30 mouse cellular contexts compared by ENCODE assay signal in genomic region chr11:50942386-50942785, GRCm38 (mm10). TPM values are rescaled to one million over a fixed set of nuclear protein-coding genes. Genes with fewer than 3 reads are reported as not detected.
A peak's percentile ranks its signal among the peaks of the same experiment; 100 is the strongest.
DNase-seq lines count a peak whose midpoint lies in the region; ATAC-seq and TF ChIP-seq lines count a peak whose summit lies in the region.
"Had no signal": no experiment of that assay in that cellular context is flagged by ENCODE, and none has a peak within 500 bp of the region (broad histone marks: within the 10 kb centered on the region; RNA-seq: fewer than 3 reads in every experiment).

No protein-coding gene starts in this region.

- no peak overlapping the region for H3K27ac ChIP-seq in kidney, embryonic 15.5 days
- H3K27ac ChIP-seq in testis, adult 2 months (ENCODE audit: control insufficient read depth, insufficient read depth, low read depth, low read length), result no peak overlapping the region; the same call in 1 of the 2 replicates
- no peak overlapping the region for H3K27ac ChIP-seq in embryonic facial prominence, embryonic 10.5 days (replicated peaks)
- H3K27ac ChIP-seq: embryonic facial prominence, embryonic 12.5 days; embryonic facial prominence, embryonic 15.5 days; gastrocnemius, adult 2 months; heart, embryonic 15.5 days; hindbrain, embryonic 14.5 days; hindbrain, postnatal 0 days had no signal

- H3K36me3 ChIP-seq in kidney, embryonic 15.5 days, result no peaks in the 10 kb centered on the region
- no peaks in the 10 kb centered on the region for H3K36me3 ChIP-seq in testis, adult 2 months (ENCODE audit: control insufficient read depth, insufficient read depth, low read length)
- no peaks in the 10 kb centered on the region for H3K36me3 ChIP-seq in embryonic facial prominence, embryonic 10.5 days (replicated peaks)
- H3K36me3 ChIP-seq: embryonic facial prominence, embryonic 12.5 days; embryonic facial prominence, embryonic 15.5 days; heart, embryonic 12.5 days; heart, embryonic 15.5 days had no signal

- 65% methylated on average over 12 of the region's 12 CpGs for WGBS in kidney, embryonic 15.5 days
- 73% methylated on average over 12 of the region's 12 CpGs for WGBS in embryonic facial prominence, embryonic 10.5 days

- no peaks in the 10 kb centered on the region for H3K9me3 ChIP-seq in kidney, embryonic 15.5 days (replicated peaks)
- no peaks in the 10 kb centered on the region for H3K9me3 ChIP-seq in embryonic facial prominence, embryonic 10.5 days
- H3K9me3 ChIP-seq: embryonic facial prominence, embryonic 12.5 days; embryonic facial prominence, embryonic 15.5 days; heart, embryonic 15.5 days had no signal

- no peaks in the 10 kb centered on the region for H3K4me1 ChIP-seq in kidney, embryonic 15.5 days
- H3K4me1 ChIP-seq in testis, adult 2 months (ENCODE audit: control insufficient read depth, insufficient read depth, low read length), result peaks cover 4% of the 10 kb centered on the region
- no peaks in the 10 kb centered on the region for H3K4me1 ChIP-seq in embryonic facial prominence, embryonic 10.5 days
- H3K4me1 ChIP-seq: embryonic facial prominence, embryonic 12.5 days; embryonic facial prominence, embryonic 15.5 days; heart, embryonic 12.5 days; heart, embryonic 15.5 days had no signal

- no peaks in the 10 kb centered on the region for H3K27me3 ChIP-seq in kidney, embryonic 15.5 days
- H3K27me3 ChIP-seq in testis, adult 2 months (ENCODE audit: control insufficient read depth, insufficient read depth, low read length), result no peaks in the 10 kb centered on the region
- H3K27me3 ChIP-seq in embryonic facial prominence, embryonic 10.5 days (replicated peaks; ENCODE audit: low read depth, poor library complexity, severe bottlenecking), result 0 out of 2 replicates have a peak, but pooled peaks cover 9% of the 10 kb centered on the region
- H3K27me3 ChIP-seq: embryonic facial prominence, embryonic 12.5 days; embryonic facial prominence, embryonic 15.5 days had no signal

- H3K4me2 ChIP-seq in kidney, embryonic 15.5 days, result 0 out of 2 replicates have a peak overlapping the region, but pooled peaks have one; percentile 9
- H3K4me2 ChIP-seq: embryonic facial prominence, embryonic 12.5 days; embryonic facial prominence, embryonic 15.5 days; heart, embryonic 12.5 days; heart, embryonic 15.5 days; hindbrain, embryonic 14.5 days had no signal

- TF ChIP-seq CTCF in testis, adult 2 months (IDR thresholded peaks at IDR 0.05; ENCODE audit: control insufficient read depth, insufficient read depth, insufficient replicate concordance, low read depth, low read length), result no peak

- TF ChIP-seq POLR2A in testis, adult 2 months (IDR thresholded peaks at IDR 0.05; ENCODE audit: control insufficient read depth, low read depth, low read length), result no peak; the same call in 1 of the 2 replicates

- peak; percentile 30 to 52 for DNase-seq in cerebellum, postnatal 14 days
- DNase-seq in cerebellum, postnatal 4 days (ENCODE audit: low spot score in 2 of 2), result no peak
- DNase-seq in kidney, postnatal 4 days, result no peak
- DNase-seq in testis, postnatal 14 days (ENCODE audit: low spot score), result no peak
- DNase-seq in embryonic facial prominence, embryonic 10.5 days (ENCODE audit: low spot score), result no peak
- DNase-seq: adrenal gland, adult 2 months; adrenal gland, postnatal 14 days; B cell, adult 2 months; cerebellum, adult 11-12 months; cerebellum, adult 8-10 months; forebrain, postnatal 0 days; gastrocnemius, adult 2 months; gastrocnemius, postnatal 14 days; heart, adult 18-20 months; heart, postnatal 14 days; heart, postnatal 4 days had no signal

- H3K4me3 ChIP-seq in kidney, embryonic 15.5 days (replicated peaks), result no peak overlapping the region
- peak overlapping the region; percentile 30 for H3K4me3 ChIP-seq in testis, adult 2 months (ENCODE audit: control insufficient read depth, low read depth, low read length)
- no peak overlapping the region for H3K4me3 ChIP-seq in embryonic facial prominence, embryonic 10.5 days
- H3K4me3 ChIP-seq: embryonic facial prominence, embryonic 12.5 days; embryonic facial prominence, embryonic 15.5 days; gastrocnemius, adult 2 months; heart, embryonic 12.5 days; heart, embryonic 15.5 days had no signal

- no peak overlapping the region for H3K9ac ChIP-seq in kidney, embryonic 15.5 days
- H3K9ac ChIP-seq: embryonic facial prominence, embryonic 12.5 days; embryonic facial prominence, embryonic 15.5 days; forebrain, postnatal 0 days; heart, embryonic 12.5 days; heart, embryonic 15.5 days; hindbrain, embryonic 14.5 days had no signal

- ATAC-seq in kidney, embryonic 15.5 days (replicated peaks; ENCODE audit: low FRiP score), result no peak
- ATAC-seq: forebrain, embryonic 14.5 days; forebrain, postnatal 0 days; hindbrain, postnatal 0 days; inflammation-experienced regulatory T-cells, adult 6 months had no signal

RNA-seq across cellular contexts. Expression of gene 4933414I15Rik, which starts 1.2 kb away (rescaled TPM):
- polyA plus RNA-seq in kidney, embryonic 15.5 days (2015; fragmentation: Nextera tagmentation; extraction: Ambion mirVana), result not detected in 2 replicates
- polyA plus RNA-seq in testis, adult 2 months (2012; rRNA removed), result 76.9 and 80.1 TPM in 2 replicates
- polyA plus RNA-seq in embryonic facial prominence, embryonic 10.5 days (2016; fragmentation: Nextera tagmentation; extraction: Ambion mirVana), result not detected in 2 replicates
- polyA plus RNA-seq: adrenal gland, adult 2 months; brain, embryonic 14.5 days; embryonic facial prominence, embryonic 12.5 days; embryonic facial prominence, embryonic 15.5 days; forebrain, embryonic 11.5 days; forebrain, embryonic 14.5 days; forebrain, postnatal 0 days; frontal cortex, adult 2 months; heart, embryonic 12.5 days; heart, embryonic 15.5 days; hindbrain, embryonic 11.5 days; hindbrain, embryonic 14.5 days; hindbrain, postnatal 0 days; inflammation-experienced regulatory T-cells, adult 6 months had no signal

RNA-seq across cellular contexts. Expression of gene Zfp354b, which starts 11.0 kb away (rescaled TPM):
- polyA plus RNA-seq in kidney, embryonic 15.5 days (2015; fragmentation: Nextera tagmentation; extraction: Ambion mirVana), result 1.5 and 1.6 TPM in 2 replicates
- polyA plus RNA-seq in testis, adult 2 months (2012; rRNA removed), result 1.8 and 1.9 TPM in 2 replicates
- 0.75 and 0.79 TPM in 2 replicates for polyA plus RNA-seq in embryonic facial prominence, embryonic 10.5 days (2016; fragmentation: Nextera tagmentation; extraction: Ambion mirVana)
- polyA plus RNA-seq: inflammation-experienced regulatory T-cells, adult 6 months had no signal

RNA-seq across cellular contexts. Expression of gene Prop1, which starts 11.2 kb away (rescaled TPM):
- polyA plus RNA-seq in kidney, embryonic 15.5 days (2015; fragmentation: Nextera tagmentation; extraction: Ambion mirVana), result not detected in 2 replicates
- polyA plus RNA-seq in testis, adult 2 months (2012; rRNA removed), result not detected in 2 replicates
- polyA plus RNA-seq in embryonic facial prominence, embryonic 10.5 days (2016; fragmentation: Nextera tagmentation; extraction: Ambion mirVana), result not detected in 2 replicates
- polyA plus RNA-seq: brain, embryonic 14.5 days; embryonic facial prominence, embryonic 12.5 days; embryonic facial prominence, embryonic 15.5 days; forebrain, embryonic 11.5 days; forebrain, embryonic 14.5 days; forebrain, postnatal 0 days; frontal cortex, adult 2 months; heart, embryonic 12.5 days; heart, embryonic 15.5 days; hindbrain, embryonic 11.5 days; hindbrain, embryonic 14.5 days; hindbrain, postnatal 0 days; inflammation-experienced regulatory T-cells, adult 6 months had no signal

RNA-seq across cellular contexts. Expression of gene Olfr1378, which starts 23.9 kb away (rescaled TPM):
- polyA plus RNA-seq in kidney, embryonic 15.5 days (2015; fragmentation: Nextera tagmentation; extraction: Ambion mirVana), result not detected in 2 replicates
- polyA plus RNA-seq in testis, adult 2 months (2012; rRNA removed), result 0.04 and 0.14 TPM in 2 replicates
- not detected in 2 replicates for polyA plus RNA-seq in embryonic facial prominence, embryonic 10.5 days (2016; fragmentation: Nextera tagmentation; extraction: Ambion mirVana)
- polyA plus RNA-seq: adrenal gland, adult 2 months; brain, embryonic 14.5 days; embryonic facial prominence, embryonic 12.5 days; embryonic facial prominence, embryonic 15.5 days; forebrain, embryonic 11.5 days; forebrain, embryonic 14.5 days; forebrain, postnatal 0 days; frontal cortex, adult 2 months; heart, embryonic 12.5 days; heart, embryonic 15.5 days; hindbrain, embryonic 11.5 days; hindbrain, embryonic 14.5 days; hindbrain, postnatal 0 days; inflammation-experienced regulatory T-cells, adult 6 months had no signal

RNA-seq across cellular contexts. Expression of gene Zfp2, which starts 26.4 kb away (rescaled TPM):
- polyA plus RNA-seq in kidney, embryonic 15.5 days (2015; fragmentation: Nextera tagmentation; extraction: Ambion mirVana), result 13.9 and 14.5 TPM in 2 replicates
- polyA plus RNA-seq in testis, adult 2 months (2012; rRNA removed), result 0.32 and 0.37 TPM in 2 replicates
- polyA plus RNA-seq in embryonic facial prominence, embryonic 10.5 days (2016; fragmentation: Nextera tagmentation; extraction: Ambion mirVana), result 21.3 and 21.6 TPM in 2 replicates

Comparison
In these comparisons a context has a peak if more than half of its experiments do, and no peak if none do; other contexts are left out.
1. DNase-seq: peak in cerebellum, postnatal 14 days (2 of 2); none in cerebellum, postnatal 4 days (0 of 2), kidney, postnatal 4 days (0 of 2), testis, postnatal 14 days (single experiment) and embryonic facial prominence, embryonic 10.5 days (single experiment).
2. RNA of gene 4933414I15Rik, which starts 1.2 kb away (polyA plus RNA-seq): 76.9 to 80.1 TPM in testis, adult 2 months; not detected in kidney, embryonic 15.5 days and not detected in embryonic facial prominence, embryonic 10.5 days; every median in the first group is over 10 times any median in the second.